Mouse (Mus musculus): Measurements from ENCODE around the gene Atxn1.

Gene Atxn1

GRCm38 (mm10) chr13:45642913-45643312, 321.9 kb downstream of the Atxn1 start:
- DNase-seq (ENCODE audit: extremely low spot score, low read depth, low spot score) = no peak

- no peak for DNase-seq (ENCODE audit: extremely low spot score, low read depth, low spot score)
Measured at GRCm38 (mm10) chr13:45640431-45640830, 324.4 kb downstream of the Atxn1 start.

GRCm38 (mm10) chr13:45638281-45638680, 326.5 kb downstream of the Atxn1 start:
- no peak for DNase-seq (ENCODE audit: extremely low spot score, low read depth, low spot score)

- no peak for DNase-seq (ENCODE audit: extremely low spot score, low read depth, low spot score)
Measured at GRCm38 (mm10) chr13:45637324-45637723, 327.5 kb downstream of the Atxn1 start.

- no peak for DNase-seq (ENCODE audit: extremely low spot score, low read depth, low spot score)
Measured at GRCm38 (mm10) chr13:45636435-45636834, 328.4 kb downstream of the Atxn1 start.

- no peak for DNase-seq (ENCODE audit: extremely low spot score, low read depth, low spot score)
Measured at GRCm38 (mm10) chr13:45633918-45634317, 330.9 kb downstream of the Atxn1 start.

- DNase-seq (ENCODE audit: extremely low spot score, low read depth, low spot score) = no peak
Measured at GRCm38 (mm10) chr13:45632133-45632532, 332.7 kb downstream of the Atxn1 start.

GRCm38 (mm10) chr13:45630518-45631290, 334.1 kb downstream of the Atxn1 start:
- no peak for DNase-seq (ENCODE audit: extremely low spot score, low read depth, low spot score)

GRCm38 (mm10) chr13:45629750-45630149, 335.1 kb downstream of the Atxn1 start:
- no peak for DNase-seq (ENCODE audit: extremely low spot score, low read depth, low spot score)

- no peak for DNase-seq (ENCODE audit: extremely low spot score, low read depth, low spot score)
Measured at GRCm38 (mm10) chr13:45628341-45628740, 336.5 kb downstream of the Atxn1 start.

GRCm38 (mm10) chr13:45627206-45627751, 337.5 kb downstream of the Atxn1 start:
- DNase-seq (ENCODE audit: extremely low spot score, low read depth, low spot score) = no peak

GRCm38 (mm10) chr13:45625740-45626139, 339.1 kb downstream of the Atxn1 start:
- no peak for DNase-seq (ENCODE audit: extremely low spot score, low read depth, low spot score)

GRCm38 (mm10) chr13:45623846-45624245, 341.0 kb downstream of the Atxn1 start:
- DNase-seq (ENCODE audit: extremely low spot score, low read depth, low spot score) = no peak

- no peak for DNase-seq (ENCODE audit: extremely low spot score, low read depth, low spot score)
Measured at GRCm38 (mm10) chr13:45622871-45623546, 341.8 kb downstream of the Atxn1 start.

GRCm38 (mm10) chr13:45620687-45621086, 344.1 kb downstream of the Atxn1 start:
- no peak for DNase-seq (ENCODE audit: extremely low spot score, low read depth, low spot score)

- DNase-seq (ENCODE audit: extremely low spot score, low read depth, low spot score) = no peak
Measured at GRCm38 (mm10) chr13:45620281-45620680, 344.5 kb downstream of the Atxn1 start.

GRCm38 (mm10) chr13:45617988-45618387, 346.8 kb downstream of the Atxn1 start:
- no peak for DNase-seq (ENCODE audit: extremely low spot score, low read depth, low spot score)

GRCm38 (mm10) chr13:45614762-45615161, 350.0 kb downstream of the Atxn1 start:
- no peak for DNase-seq (ENCODE audit: extremely low spot score, low read depth, low spot score)

- DNase-seq (ENCODE audit: extremely low spot score, low read depth, low spot score) = no peak
Measured at GRCm38 (mm10) chr13:45613346-45613745, 351.5 kb downstream of the Atxn1 start.

GRCm38 (mm10) chr13:45611554-45611953, 353.3 kb downstream of the Atxn1 start:
- DNase-seq (ENCODE audit: extremely low spot score, low read depth, low spot score) = no peak

GRCm38 (mm10) chr13:45609461-45609860, 355.3 kb downstream of the Atxn1 start:
- DNase-seq (ENCODE audit: extremely low spot score, low read depth, low spot score) = no peak

GRCm38 (mm10) chr13:45608593-45608992, 356.2 kb downstream of the Atxn1 start:
- no peak for DNase-seq (ENCODE audit: extremely low spot score, low read depth, low spot score)
